Mouse (Mus musculus) heart, embryonic 13.5 days (tissue): ENCODE data around the gene Mpv17l2. TPM values are rescaled to one million over a fixed set of nuclear protein-coding genes. Genes with fewer than 3 reads are reported as not detected.

Experiments
- ATAC-seq: fragments of 200-750 bp; cut with Nextera tagmentation; 2 replicates; pipeline ENCODE4 v1.8.0; 2017; ENCODE audit warnings: moderate TSS enrichment; ENCODE audit not compliant: insufficient number of reproducible peaks, low FRiP score, low TSS enrichment; ENCODE audit errors: extremely low read depth
- H3K27ac ChIP-seq: fragments of 300-500 bp; sonication (generic); replicated peaks from 2 replicates; pipeline ENCODE4 v1.5.1; 2015; ENCODE audit warnings: moderate library complexity, mild to moderate bottlenecking, inconsistent platforms
- H3K27me3 ChIP-seq: fragments of 300-500 bp; sonication (generic); replicated peaks from 2 replicates; pipeline ENCODE4 v1.6.1; 2015; ENCODE audit warnings: mild to moderate bottlenecking, inconsistent platforms
- H3K36me3 ChIP-seq: fragments of 300-500 bp; sonication (generic); 2 replicates; pipeline ENCODE4 v1.6.1; 2015; ENCODE audit warnings: mild to moderate bottlenecking, inconsistent platforms
- H3K4me1 ChIP-seq: fragments of 300-500 bp; sonication (generic); 2 replicates; pipeline ENCODE4 v1.6.1; 2015; ENCODE audit warnings: inconsistent platforms
- H3K4me2 ChIP-seq: fragments of 300-500 bp; sonication (generic); 2 replicates; pipeline ENCODE4 v1.6.1; 2015; ENCODE audit warnings: inconsistent platforms, mild to moderate bottlenecking, moderate library complexity
- H3K4me3 ChIP-seq: fragments of 300-500 bp; sonication (generic); 2 replicates; pipeline ENCODE4 v1.5.1; 2015; ENCODE audit warnings: moderate library complexity, mild to moderate bottlenecking, inconsistent platforms
- H3K9ac ChIP-seq: fragments of 300-500 bp; sonication (generic); 2 replicates; pipeline ENCODE4 v1.6.1; 2015; ENCODE audit warnings: inconsistent platforms, mild to moderate bottlenecking, moderate library complexity
- H3K9me3 ChIP-seq: fragments of 300-500 bp; sonication (generic); 2 replicates; pipeline ENCODE4 v1.6.1; 2016; ENCODE audit warnings: inconsistent platforms
- WGBS: fragments of 180-500 bp; shearing (Covaris S2); methylation state at CpG from one replicate; pipeline ENCODE4 v1.1.7; 2015; ENCODE audit warnings: mixed read lengths; 5-methylcytosine and 5-hydroxymethylcytosine counted together
- polyA plus RNA-seq: library from polyadenylated mRNA; unstranded; fragments of >200 nt; fragmentation: Nextera tagmentation; extraction: Ambion mirVana; gene quantifications from 2 replicates; pipeline ENCODE4 v1.2.1, GENCODE M21; 2015

Mpv17l2 gene
- 41.6 and 48.4 TPM in 2 replicates for polyA plus RNA-seq

DNA sequence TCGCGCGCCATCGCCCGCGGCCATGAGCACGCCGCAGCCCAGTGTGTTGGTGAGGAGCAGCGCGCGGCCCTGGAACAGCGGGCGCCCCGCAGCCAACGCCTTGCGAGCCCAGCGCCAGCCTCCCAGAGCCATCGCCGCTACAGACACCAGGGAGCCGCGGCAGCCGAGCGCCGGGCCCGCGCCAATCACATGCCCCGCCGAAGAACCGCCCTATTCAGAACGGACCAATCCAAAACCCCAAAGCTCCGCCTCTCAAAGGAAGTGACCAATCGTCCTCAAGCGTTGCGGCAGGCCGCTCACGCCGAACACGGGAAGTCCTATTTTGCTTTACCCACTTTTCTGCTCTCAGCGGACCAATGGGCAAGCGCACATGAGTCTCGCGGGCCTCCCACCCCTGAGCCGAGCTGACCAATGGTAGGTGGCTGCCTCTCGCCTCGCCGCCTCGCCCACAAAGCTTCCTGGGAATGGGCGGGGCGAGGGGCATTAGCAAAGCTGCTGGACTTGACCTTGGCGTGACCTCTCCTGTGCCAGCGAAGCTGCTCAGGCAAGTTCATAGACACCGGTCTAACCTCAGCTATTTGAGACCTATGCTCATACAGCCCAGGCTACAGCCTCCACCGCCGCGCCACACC lies at the start of gene Mpv17l2:
Gene Mpv17l2 (minus strand): TSS at position 172 of the 632 bp plus-strand sequence.
- under 1% methylated on average over 55 of the region's 55 CpGs for WGBS

GRCm38 (mm10) chr8:70808955-70809701 lies 48.4 kb upstream of the Mpv17l2 start:
- no peak for ATAC-seq
- no peaks in the 10 kb centered on the region for H3K9me3 ChIP-seq
- H3K4me2 ChIP-seq, result no peak overlapping the region
- H3K27me3 ChIP-seq, result peaks cover 72% of the 10 kb centered on the region
- no peak overlapping the region for H3K4me3 ChIP-seq
- H3K4me1 ChIP-seq, result peaks cover 6% of the 10 kb centered on the region
- 72% methylated on average over 8 of the region's 8 CpGs for WGBS
- H3K9ac ChIP-seq, result no peak overlapping the region
- H3K27ac ChIP-seq, result no peak overlapping the region
- H3K36me3 ChIP-seq, result no peaks in the 10 kb centered on the region

More for the DNA sequence above, at the start of gene Mpv17l2:
- H3K9ac ChIP-seq, result peak within 1 kb of the TSS; percentile 91
- H3K36me3 ChIP-seq, result peaks cover 36% of the 10 kb centered on the region
- H3K9me3 ChIP-seq, result no peaks in the 10 kb centered on the region
- peak within 1 kb of the TSS; percentile 73 for H3K4me3 ChIP-seq
- peak within 1 kb of the TSS; percentile 76 for H3K27ac ChIP-seq
- peak; percentile 93 for ATAC-seq
- peak within 1 kb of the TSS; percentile 96 for H3K4me2 ChIP-seq
- H3K27me3 ChIP-seq, result no peaks in the 10 kb centered on the region; the same call in 1 of the 2 replicates
- H3K4me1 ChIP-seq, result peaks cover 37% of the 10 kb centered on the region

GRCm38 (mm10) chr8:70808239-70808638 lies 47.5 kb upstream of the Mpv17l2 start, which contains the start of gene Il12rb1:
Gene Il12rb1 (plus strand): TSS chr8:70808449.
- peaks cover 13% of the 10 kb centered on the region for H3K4me1 ChIP-seq
- WGBS, result 72% methylated on average over 5 of the region's 5 CpGs
- peaks cover 72% of the 10 kb centered on the region for H3K27me3 ChIP-seq
- no peak within 1 kb of the TSS for H3K9ac ChIP-seq
- no peak within 1 kb of the TSS for H3K27ac ChIP-seq
- ATAC-seq, result no peak
- no peak within 1 kb of the TSS for H3K4me2 ChIP-seq
- no peaks in the 10 kb centered on the region for H3K9me3 ChIP-seq
- H3K4me3 ChIP-seq, result no peak within 1 kb of the TSS
- no peaks in the 10 kb centered on the region for H3K36me3 ChIP-seq

- Histone ChIP-seq H3K4me2 (no peak overlapping the region), H3K4me1 (peaks cover 13% of the 10 kb centered on the region), H3K36me3 (no peaks in the 10 kb centered on the region), H3K27ac (no peak overlapping the region), H3K4me3 (no peak overlapping the region), H3K27me3 (peaks cover 74% of the 10 kb centered on the region), H3K9ac (no peak overlapping the region), H3K9me3 (no peaks in the 10 kb centered on the region)
- ATAC-seq, result no peak
- WGBS, result 44% methylated on average over 1 of the region's 1 CpGs
These were observed 46.6 kb upstream of the Mpv17l2 start for GRCm38 (mm10) chr8:70807304-70807703.

DNA sequence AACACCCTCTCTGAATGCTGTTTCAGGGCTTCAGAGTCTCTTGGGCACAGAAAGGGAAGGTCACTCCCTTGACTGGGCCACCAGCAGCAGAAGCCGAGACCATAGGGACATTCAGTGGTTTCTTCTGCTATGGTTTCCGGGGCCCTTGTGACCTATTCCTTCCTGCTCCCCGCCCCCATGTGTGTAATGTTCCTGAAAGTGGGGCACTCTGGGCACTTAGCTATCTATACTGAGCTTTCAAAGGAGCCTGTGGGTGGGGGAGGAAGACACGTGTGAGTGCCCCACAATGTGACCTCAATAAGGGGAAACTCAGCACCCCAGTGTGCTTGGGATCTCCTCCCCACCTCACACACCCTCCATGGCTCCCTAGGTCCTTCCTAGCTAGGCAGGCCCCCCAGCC lies 45.8 kb upstream of the Mpv17l2 start:
- no peak for ATAC-seq
- H3K9ac ChIP-seq, result no peak overlapping the region
- peaks cover 13% of the 10 kb centered on the region for H3K4me1 ChIP-seq
- 77% methylated on average over 4 of the region's 4 CpGs for WGBS
- peaks cover 79% of the 10 kb centered on the region for H3K27me3 ChIP-seq
- no peak overlapping the region for H3K27ac ChIP-seq
- H3K4me2 ChIP-seq, result no peak overlapping the region
- H3K4me3 ChIP-seq, result no peak overlapping the region
- no peaks in the 10 kb centered on the region for H3K36me3 ChIP-seq
- H3K9me3 ChIP-seq, result no peaks in the 10 kb centered on the region

DNA sequence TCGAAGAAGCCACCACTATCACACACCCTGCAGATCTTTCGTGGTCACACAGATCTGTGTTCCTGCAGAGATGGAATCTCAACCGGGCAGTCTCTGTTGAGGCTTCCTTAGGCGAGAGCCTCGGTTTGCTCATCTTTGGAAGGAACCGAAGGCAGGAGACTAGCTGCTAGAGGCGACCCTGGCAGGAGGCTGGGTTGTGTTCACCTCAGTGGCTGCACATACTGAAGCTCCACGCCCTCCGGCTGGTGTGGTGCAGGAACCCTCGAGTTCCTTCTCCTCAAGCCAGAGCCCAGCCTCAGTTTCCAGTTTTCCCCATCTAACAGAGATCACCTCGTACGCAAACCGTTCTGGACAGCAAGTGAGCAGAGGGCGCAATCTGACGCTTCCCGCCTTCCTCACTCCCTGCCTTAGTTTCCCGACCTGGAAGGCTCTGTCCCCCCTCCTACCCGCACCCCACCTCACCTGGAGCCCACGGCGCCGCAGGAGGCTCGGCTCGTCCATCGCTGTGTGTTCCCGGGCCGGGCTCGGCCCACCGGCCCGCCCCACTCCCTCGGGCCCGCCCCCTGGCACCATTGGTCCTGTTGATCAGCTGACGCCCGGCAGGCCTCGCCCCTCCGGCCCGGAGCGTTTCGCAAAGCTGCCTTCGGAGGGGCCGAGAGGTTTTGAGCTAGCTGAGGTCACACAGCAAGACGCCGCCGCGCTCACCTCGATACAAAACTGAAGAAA lies 43.9 kb upstream of the Mpv17l2 start, which contains the start of gene Mast3:
Gene Mast3 (minus strand): TSS at position 574 of the 726 bp plus-strand sequence.
- Histone ChIP-seq H3K36me3 (no peaks in the 10 kb centered on the region), H3K27me3 (peaks cover 79% of the 10 kb centered on the region), H3K4me1 (peaks cover 13% of the 10 kb centered on the region), H3K27ac (no peak within 1 kb of the TSS), H3K9me3 (no peaks in the 10 kb centered on the region), H3K4me2 (peak within 1 kb of the TSS; percentile 95), H3K9ac (peak within 1 kb of the TSS; percentile 75), H3K4me3 (peak within 1 kb of the TSS; percentile 63)
- WGBS, result 1% methylated on average over 45 of the region's 45 CpGs
- ATAC-seq, result peak; percentile 63; the same call in 1 of the 2 replicates

DNA sequence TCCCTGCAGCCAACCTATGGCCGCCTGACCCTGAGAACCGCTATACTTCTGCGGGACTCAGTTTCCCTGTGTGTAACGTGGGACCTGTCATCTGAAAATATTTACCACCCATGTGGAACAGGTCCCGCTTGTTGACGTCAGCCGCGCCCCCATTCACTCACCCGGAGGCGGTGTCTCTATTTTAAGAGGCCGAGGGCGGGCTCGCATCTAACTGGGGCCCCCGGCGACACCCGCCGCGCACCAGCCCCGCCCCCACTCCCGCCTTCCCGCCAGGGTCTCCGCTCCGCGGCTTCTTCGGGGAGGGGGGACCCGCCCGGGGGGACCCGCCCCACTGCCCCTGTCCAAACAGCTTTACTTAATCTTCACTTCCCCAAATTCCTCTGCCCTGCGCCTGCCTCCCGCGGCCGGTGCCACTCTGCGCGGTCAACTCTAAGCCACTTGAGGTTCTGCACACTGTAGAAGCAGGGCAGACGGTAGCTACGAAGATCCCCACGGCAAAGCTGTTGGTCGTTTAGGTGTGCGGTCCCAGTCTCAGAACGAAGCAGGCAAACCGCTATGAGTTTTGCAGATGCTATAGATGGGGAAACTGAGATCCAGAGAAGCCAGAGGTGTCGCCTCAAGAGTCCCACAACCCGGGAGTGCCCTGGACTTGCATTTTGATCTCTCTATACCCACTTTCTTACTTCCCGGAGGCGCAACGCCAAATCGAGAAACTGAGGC lies 43.2 kb upstream of the Mpv17l2 start:
- Histone ChIP-seq H3K36me3 (no peaks in the 10 kb centered on the region), H3K27ac (no peak overlapping the region), H3K4me2 (peak overlapping the region; percentile 95), H3K4me1 (peaks cover 13% of the 10 kb centered on the region), H3K4me3 (peak overlapping the region; percentile 63), H3K9ac (peak overlapping the region; percentile 75), H3K9me3 (no peaks in the 10 kb centered on the region), H3K27me3 (peaks cover 81% of the 10 kb centered on the region)
- under 1% methylated on average over 43 of the region's 47 CpGs for WGBS
- ATAC-seq, result 0 out of 2 replicates have a peak, but pooled peaks have one; percentile 10

- 59% methylated on average over 11 of the region's 11 CpGs for WGBS
- ATAC-seq, result no peak
- H3K27me3 ChIP-seq, result peaks cover 88% of the 10 kb centered on the region
These were observed 42.2 kb upstream of the Mpv17l2 start for GRCm38 (mm10) chr8:70802786-70803510.

DNA sequence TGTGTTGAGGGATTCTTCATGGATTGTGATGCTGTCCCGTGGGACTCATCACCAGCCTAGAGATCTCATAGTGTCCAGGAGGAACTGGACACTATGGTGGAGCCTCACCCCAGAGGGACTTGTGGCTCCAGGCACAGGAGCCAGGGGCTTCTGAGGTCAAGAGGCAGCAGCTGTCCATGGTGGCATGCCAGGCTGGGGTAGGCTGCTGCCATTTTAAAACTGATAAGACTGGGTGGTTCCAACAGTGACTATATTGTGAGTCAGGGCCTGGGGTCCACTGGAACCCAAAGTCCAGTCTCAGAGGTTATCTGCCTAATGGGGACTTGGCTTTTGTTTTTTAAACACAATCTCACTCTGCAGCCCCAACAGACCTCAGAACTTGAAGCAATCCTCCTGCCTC lies 41.1 kb upstream of the Mpv17l2 start:
- H3K9ac ChIP-seq, result no peak overlapping the region
- no peak overlapping the region for H3K27ac ChIP-seq
- H3K27me3 ChIP-seq, result peaks cover 85% of the 10 kb centered on the region
- H3K9me3 ChIP-seq, result no peaks in the 10 kb centered on the region
- H3K4me2 ChIP-seq, result no peak overlapping the region
- H3K4me1 ChIP-seq, result peaks cover 21% of the 10 kb centered on the region
- no peak overlapping the region for H3K4me3 ChIP-seq
- WGBS, result 64% methylated on average over 1 of the region's 1 CpGs
- H3K36me3 ChIP-seq, result no peaks in the 10 kb centered on the region
- ATAC-seq, result no peak

More at GRCm38 (mm10) chr8:70802786-70803510, 42.2 kb upstream of the Mpv17l2 start:
- Histone ChIP-seq H3K4me3 (no peak overlapping the region), H3K4me2 (peak overlapping the region; percentile 95), H3K9me3 (no peaks in the 10 kb centered on the region), H3K36me3 (no peaks in the 10 kb centered on the region), H3K27ac (no peak overlapping the region), H3K9ac (no peak overlapping the region), H3K4me1 (peaks cover 16% of the 10 kb centered on the region)

- Histone ChIP-seq H3K36me3 (no peaks in the 10 kb centered on the region), H3K4me3 (no peak overlapping the region), H3K4me2 (no peak overlapping the region), H3K9ac (no peak overlapping the region), H3K9me3 (no peaks in the 10 kb centered on the region), H3K4me1 (peaks cover 26% of the 10 kb centered on the region), H3K27me3 (peaks cover 86% of the 10 kb centered on the region), H3K27ac (no peak overlapping the region)
- no peak for ATAC-seq
- WGBS, result 26% methylated on average over 15 of the region's 15 CpGs
These were observed 40.4 kb upstream of the Mpv17l2 start for GRCm38 (mm10) chr8:70801156-70801555.
